Mouse (Mus musculus): ENCODE measurements around the gene Ftl1-ps1. TPM values are rescaled to one million over a fixed set of nuclear protein-coding genes. Genes with fewer than 3 reads are reported as not detected.

Gene Ftl1-ps1
- polyA plus RNA-seq, 1 experiment from 2014 or later: 73.9 TPM

DNA sequence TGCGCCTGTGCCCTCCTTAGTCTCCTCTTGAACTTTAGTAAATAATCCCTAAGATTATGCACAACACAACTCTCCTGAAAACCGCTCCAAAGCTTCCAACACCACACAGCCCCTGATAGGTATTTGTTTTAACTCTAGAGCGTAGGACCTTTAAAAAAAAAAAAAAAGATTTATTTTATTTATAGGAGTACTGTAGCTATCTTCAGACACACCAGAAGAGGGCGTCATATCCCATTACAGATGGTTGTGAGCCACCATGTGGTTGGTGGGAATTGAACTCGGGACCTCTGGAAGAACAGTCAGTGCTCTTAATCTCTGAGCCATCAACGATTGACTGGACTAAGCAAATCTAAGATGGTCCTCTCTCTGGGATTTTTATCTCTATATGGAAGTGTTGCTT lies 9.8 kb upstream of the Ftl1-ps1 start:
- WGBS: 71% methylated on average over 6 of the region's 6 CpGs
- H3K9me3 ChIP-seq (replicated peaks; ENCODE audit: control insufficient read depth, low read length, poor library complexity, severe bottlenecking): no peaks in the 10 kb centered on the region

DNA sequence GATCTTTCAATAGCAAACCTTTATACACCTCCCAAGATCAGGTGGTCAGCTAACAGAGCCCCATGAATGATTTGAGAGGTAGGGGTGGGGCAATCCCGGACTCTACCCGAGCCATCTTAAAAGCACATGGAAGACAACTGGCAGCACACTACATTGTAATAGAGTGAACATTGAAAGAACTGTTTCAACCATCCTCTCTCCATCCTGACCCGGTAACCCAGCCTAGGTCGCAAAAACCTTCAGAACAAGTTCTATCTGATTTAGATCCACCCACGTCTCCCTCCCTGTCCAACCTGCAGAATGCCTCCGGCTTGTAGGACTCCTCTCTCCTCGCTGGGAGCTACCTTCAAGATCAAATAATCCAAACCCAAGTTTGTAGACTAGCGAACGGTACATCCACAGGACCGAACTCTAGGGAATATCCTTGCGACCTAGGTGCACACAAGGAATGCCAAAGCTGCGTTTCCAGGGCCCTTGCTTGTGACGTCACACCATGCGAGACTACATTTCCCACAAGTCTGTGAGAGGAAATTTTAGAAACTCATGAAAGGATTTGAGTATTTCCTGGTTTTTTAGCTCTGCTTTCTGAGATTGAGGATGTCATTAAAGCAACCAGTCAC lies 9.0 kb upstream of the Ftl1-ps1 start, which contains the start of gene Zfp72:
Gene Zfp72, minus strand, starts transcription at position 466 of the 620 bp plus-strand sequence.
- H3K4me2 ChIP-seq (ENCODE audit: low read length): peak within 1 kb of the TSS; percentile 59
- H3K36me3 ChIP-seq (ENCODE audit: control insufficient read depth, insufficient read depth, low read length): no peaks in the 10 kb centered on the region
- peaks cover 4% of the 10 kb centered on the region for H3K4me1 ChIP-seq (ENCODE audit: control insufficient read depth, insufficient read depth, low read length)
- H3K27me3 ChIP-seq (ENCODE audit: control insufficient read depth, insufficient read depth, low read depth, low read length): no peaks in the 10 kb centered on the region
- peak; percentile 95 for ATAC-seq
- WGBS: 1% methylated on average over 14 of the region's 14 CpGs
- peak within 1 kb of the TSS; percentile 55 for H3K4me3 ChIP-seq (ENCODE audit: low read depth, low read length)
- peak within 1 kb of the TSS; percentile 43 for H3K27ac ChIP-seq (ENCODE audit: low read length)
- H3K9ac ChIP-seq (ENCODE audit: low read depth, low read length): peak within 1 kb of the TSS; percentile 70
- no peaks in the 10 kb centered on the region for H3K9me3 ChIP-seq (replicated peaks; ENCODE audit: control insufficient read depth, low read length, poor library complexity, severe bottlenecking)

More for the DNA sequence above, 9.8 kb upstream of the Ftl1-ps1 start:
- peak overlapping the region; percentile 59 for H3K4me2 ChIP-seq (ENCODE audit: low read length)
- no peak overlapping the region for H3K27ac ChIP-seq (ENCODE audit: low read length)
- ATAC-seq: peak; percentile 41; the same call in 1 of the 2 replicates
- H3K4me3 ChIP-seq (ENCODE audit: low read depth, low read length): peak overlapping the region; percentile 55
- no peaks in the 10 kb centered on the region for H3K27me3 ChIP-seq (ENCODE audit: control insufficient read depth, insufficient read depth, low read depth, low read length)
- no peaks in the 10 kb centered on the region for H3K36me3 ChIP-seq (ENCODE audit: control insufficient read depth, insufficient read depth, low read length)
- H3K4me1 ChIP-seq (ENCODE audit: control insufficient read depth, insufficient read depth, low read length): peaks cover 4% of the 10 kb centered on the region
- H3K9ac ChIP-seq (ENCODE audit: low read depth, low read length): peak overlapping the region; percentile 70; the same call in 1 of the 2 replicates

DNA sequence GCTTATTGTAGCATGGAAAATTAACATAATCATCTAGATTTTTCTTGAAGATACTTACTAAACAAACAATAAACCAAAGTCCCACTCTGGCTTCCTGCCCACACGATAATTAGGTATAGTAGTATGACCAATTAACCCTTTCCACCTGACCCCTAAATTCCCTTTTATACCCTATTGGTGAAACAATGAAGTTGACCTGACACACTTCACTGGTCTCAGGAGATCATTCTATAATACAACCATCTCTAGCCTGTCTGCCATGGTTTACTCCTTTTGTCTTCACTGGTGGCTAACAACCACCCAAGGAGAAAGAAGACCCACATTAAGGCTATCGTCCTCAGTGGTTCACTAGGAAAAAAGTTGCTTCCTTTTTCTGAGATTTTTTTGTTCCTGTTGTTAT lies 8.3 kb upstream of the Ftl1-ps1 start:
- H3K4me2 ChIP-seq (ENCODE audit: low read length): no peak overlapping the region
- no peaks in the 10 kb centered on the region for H3K36me3 ChIP-seq (ENCODE audit: control insufficient read depth, insufficient read depth, low read length)
- H3K27ac ChIP-seq (ENCODE audit: low read length): no peak overlapping the region
- H3K4me3 ChIP-seq (ENCODE audit: low read depth, low read length): no peak overlapping the region
- 74% methylated on average over 2 of the region's 2 CpGs for WGBS
- H3K9me3 ChIP-seq (replicated peaks; ENCODE audit: control insufficient read depth, low read length, poor library complexity, severe bottlenecking): no peaks in the 10 kb centered on the region
- no peaks in the 10 kb centered on the region for H3K27me3 ChIP-seq (ENCODE audit: control insufficient read depth, insufficient read depth, low read depth, low read length)
- peaks cover 4% of the 10 kb centered on the region for H3K4me1 ChIP-seq (ENCODE audit: control insufficient read depth, insufficient read depth, low read length)
- H3K9ac ChIP-seq (ENCODE audit: low read depth, low read length): no peak overlapping the region
- ATAC-seq: peak; percentile 40

DNA sequence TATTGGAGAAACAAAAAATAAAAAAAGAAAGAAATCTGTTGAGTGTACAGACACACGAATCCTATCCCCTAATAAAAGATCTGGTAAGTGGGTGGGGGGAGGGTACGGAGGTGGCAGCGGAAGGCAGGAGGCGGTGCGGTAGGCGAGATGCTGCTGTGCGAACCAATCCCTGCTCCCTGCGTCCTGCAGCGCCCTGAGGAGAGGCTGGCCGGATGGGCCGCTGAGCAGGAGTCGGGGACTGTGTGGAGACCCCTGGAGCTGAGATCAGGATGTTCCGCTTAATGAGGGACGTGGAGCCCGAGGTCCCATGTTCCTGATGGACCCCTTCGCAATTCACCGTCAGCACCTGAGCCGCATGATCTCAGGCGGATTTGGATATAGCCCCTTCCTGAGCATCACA lies 40.4 kb downstream of the Ftl1-ps1 start:
- Histone ChIP-seq H3K36me3 (ENCODE audit: control insufficient read depth, insufficient read depth, low read length) (peaks cover 24% of the 10 kb centered on the region), H3K27me3 (ENCODE audit: control insufficient read depth, insufficient read depth, low read depth, low read length) (no peaks in the 10 kb centered on the region), H3K27ac (ENCODE audit: low read length) (no peak overlapping the region), H3K9me3 (replicated peaks; ENCODE audit: control insufficient read depth, low read length, poor library complexity, severe bottlenecking) (peaks cover 31% of the 10 kb centered on the region), H3K4me3 (ENCODE audit: low read depth, low read length) (no peak overlapping the region), H3K9ac (ENCODE audit: low read depth, low read length) (no peak overlapping the region), H3K4me1 (ENCODE audit: control insufficient read depth, insufficient read depth, low read length) (no peaks in the 10 kb centered on the region), H3K4me2 (ENCODE audit: low read length) (no peak overlapping the region)
- WGBS: 22% methylated on average over 19 of the region's 19 CpGs
- no peak for ATAC-seq

MicroRNA genes within 50 kb of the gene (microRNA counts, 519-probe panel; counts per million panel counts)
- 386 counts per million, percentile 18 among the panel's probes with 10 or more counts for microRNA mmu-miR-692

Small RNA genes lying within 50 kb of the gene (microRNA-seq; reads per million reads assigned to microRNA genes)
- gene Mir692-3: not detected

Other genes with a start within 250 kb of the Ftl1-ps1 start
- 113 and 123 TPM in 2 replicates for gene Exoc3, start 191.0 kb upstream of the Ftl1-ps1 start, polyA plus RNA-seq (2015; fragmentation: Nextera tagmentation; extraction: Ambion mirVana)
- 0.58 and 0.70 TPM in 2 replicates for gene Ahrr, start 107.4 kb upstream of the Ftl1-ps1 start, polyA plus RNA-seq (2015; fragmentation: Nextera tagmentation; extraction: Ambion mirVana)
- gene Pdcd6, start 82.1 kb upstream of the Ftl1-ps1 start, polyA plus RNA-seq (2015; fragmentation: Nextera tagmentation; extraction: Ambion mirVana): 108 and 110 TPM in 2 replicates
- gene Sdha, start 49.4 kb upstream of the Ftl1-ps1 start, polyA plus RNA-seq (2015; fragmentation: Nextera tagmentation; extraction: Ambion mirVana): 235 and 238 TPM in 2 replicates
- gene Ccdc127, start 49.4 kb upstream of the Ftl1-ps1 start, polyA plus RNA-seq (2015; fragmentation: Nextera tagmentation; extraction: Ambion mirVana): 43.1 and 45.9 TPM in 2 replicates
- not detected in 2 replicates for gene Lrrc14b, start 35.7 kb upstream of the Ftl1-ps1 start, polyA plus RNA-seq (2015; fragmentation: Nextera tagmentation; extraction: Ambion mirVana)
- gene Zfp72, start 8.9 kb upstream of the Ftl1-ps1 start, polyA plus RNA-seq (2015; fragmentation: Nextera tagmentation; extraction: Ambion mirVana): 10.9 and 11.7 TPM in 2 replicates
- 15.5 and 15.6 TPM in 2 replicates for gene Zfp825, start 94.3 kb downstream of the Ftl1-ps1 start, polyA plus RNA-seq (2015; fragmentation: Nextera tagmentation; extraction: Ambion mirVana)
- gene Erap1, start 239.9 kb downstream of the Ftl1-ps1 start, polyA plus RNA-seq (2015; fragmentation: Nextera tagmentation; extraction: Ambion mirVana): 5.3 and 6.7 TPM in 2 replicates

All from midbrain, embryonic 16.5 days (tissue).